Mouse (Mus musculus) layer of hippocampus, adult 6 months (tissue): ENCODE data around the gene Plppr5. TPM values are rescaled to one million over a fixed set of nuclear protein-coding genes. Genes with fewer than 3 reads are reported as not detected.

Experiments
- long read RNA-seq, 2 experiments: library from polyadenylated mRNA; unstranded; transcript quantifications; one replicate each; pipeline ENCODE4 v2.0.0; 2019 to 2020
- polyA plus RNA-seq: library from polyadenylated mRNA; unstranded; fragments of <200 nt; fragmentation: Nextera tagmentation; gene quantifications from 2 replicates; pipeline ENCODE4 v1.2.3, GENCODE M21; 2021

The Plppr5 gene
- polyA plus RNA-seq, result 13.5 and 13.8 TPM in 2 replicates
- long read RNA-seq, experiment 1, full-length matches to known transcripts, result 37 of 50 reads
- long read RNA-seq, experiment 1, partial matches to known transcripts, result 12 of 50 reads
- long read RNA-seq, experiment 1, other reads (novel, unspliced or antisense), result 1 of 50 reads
- long read RNA-seq, experiment 2, full-length matches to known transcripts, result 116 of 138 reads
- long read RNA-seq, experiment 2, partial matches to known transcripts, result 9 of 138 reads
- long read RNA-seq, experiment 2, other reads (novel, unspliced or antisense), result 13 of 138 reads

DNA sequence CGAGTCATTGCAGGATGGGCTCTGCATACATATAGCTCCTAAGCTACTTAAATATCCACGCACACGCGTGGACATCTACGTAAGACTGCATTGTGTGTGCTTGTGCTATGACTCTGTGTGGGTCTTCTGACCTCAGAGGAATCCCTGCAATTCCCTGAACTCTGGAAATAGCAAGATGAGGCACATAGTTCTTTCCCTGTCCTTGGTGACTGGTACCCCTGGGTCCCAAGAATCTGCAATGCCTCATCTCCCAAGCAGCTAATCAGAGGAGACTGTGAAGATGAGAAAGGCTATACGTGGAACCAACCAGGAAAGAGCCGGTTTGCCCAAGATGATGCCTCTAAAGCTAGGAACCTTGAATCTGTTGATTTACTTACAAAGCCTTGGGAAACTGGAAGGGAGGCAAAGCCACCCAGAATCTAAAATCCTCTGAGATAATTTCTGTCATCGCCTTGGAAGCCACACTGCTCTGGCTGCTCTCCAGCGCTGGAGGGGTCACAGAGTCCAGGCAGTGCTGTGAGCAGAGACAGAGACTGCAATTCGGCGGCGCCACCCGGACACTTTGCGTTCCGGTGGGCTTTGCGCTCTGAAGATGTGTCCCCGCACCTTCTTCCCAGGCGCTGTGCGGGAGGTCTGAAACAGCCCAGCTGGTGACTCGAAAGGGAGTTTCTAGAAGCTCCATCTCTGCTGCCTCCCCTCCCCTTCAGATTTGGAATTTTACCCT, at the start of gene Plppr5:
TSS of gene Plppr5 (plus strand) at position 308 of the 724 bp plus-strand sequence.

Other genes starting within 250 kb of the Plppr5 start
- 95.6 and 121 TPM in 2 replicates for gene Plppr4, start 214.0 kb upstream of the Plppr5 start, polyA plus RNA-seq